Mouse (Mus musculus): ENCODE data around the gene Rprd2.
A peak's percentile ranks its signal among the peaks of the same experiment; 100 is the strongest.
"Not testable (repeated sequence)": the region's sequence is repeated elsewhere in the genome, so short reads cannot be mapped to it uniquely, and the experiment has no call there.

Gene Rprd2

GRCm38 (mm10) chr3:95818571-95819288 is at the start of gene Rprd2:
Gene Rprd2, minus strand, starts transcription at chr3:95818863.
- peak; percentile 81 for DNase-seq (ENCODE audit: low read depth, low spot score)

- no peak for DNase-seq (ENCODE audit: low read depth, low spot score)
These were observed 48.7 kb upstream of the Rprd2 start for GRCm38 (mm10) chr3:95867408-95867807.

- DNase-seq (ENCODE audit: low read depth, low spot score), result no peak
These were observed 47.4 kb upstream of the Rprd2 start for GRCm38 (mm10) chr3:95866071-95866470.

- no peak for DNase-seq (ENCODE audit: low read depth, low spot score)
These were observed 46.9 kb upstream of the Rprd2 start for GRCm38 (mm10) chr3:95865571-95865970.

- no peak for DNase-seq (ENCODE audit: low read depth, low spot score)
These were observed 46.4 kb upstream of the Rprd2 start for GRCm38 (mm10) chr3:95865050-95865449.

GRCm38 (mm10) chr3:95863578-95863977 is 44.9 kb upstream of the Rprd2 start:
- no peak for DNase-seq (ENCODE audit: low read depth, low spot score)

- peak; percentile 94 for DNase-seq (ENCODE audit: low read depth, low spot score)
These were observed 43.1 kb upstream of the Rprd2 start for GRCm38 (mm10) chr3:95861796-95862195.

- DNase-seq (ENCODE audit: low read depth, low spot score), result peak; percentile 45
These were observed 42.6 kb upstream of the Rprd2 start for GRCm38 (mm10) chr3:95861216-95861615.

- no peak for DNase-seq (ENCODE audit: low read depth, low spot score)
These were observed 41.7 kb upstream of the Rprd2 start for GRCm38 (mm10) chr3:95860323-95860722.

- DNase-seq (ENCODE audit: low read depth, low spot score), result not testable (repeated sequence)
These were observed 39.6 kb upstream of the Rprd2 start for GRCm38 (mm10) chr3:95858278-95858677.

GRCm38 (mm10) chr3:95857050-95857449 is 38.4 kb upstream of the Rprd2 start:
- DNase-seq (ENCODE audit: low read depth, low spot score), result not testable (repeated sequence)

- DNase-seq (ENCODE audit: low read depth, low spot score), result no peak
These were observed 37.5 kb upstream of the Rprd2 start for GRCm38 (mm10) chr3:95856115-95856514.

- DNase-seq (ENCODE audit: low read depth, low spot score), result peak; percentile 92
These were observed 36.9 kb upstream of the Rprd2 start, which contains the start of gene Prpf3 for GRCm38 (mm10) chr3:95855502-95856089. Gene Prpf3, minus strand, starts transcription at chr3:95855885.

- no peak for DNase-seq (ENCODE audit: low read depth, low spot score)
These were observed 32.7 kb upstream of the Rprd2 start for GRCm38 (mm10) chr3:95851317-95851716.

GRCm38 (mm10) chr3:95850611-95851010 is 31.9 kb upstream of the Rprd2 start:
- no peak for DNase-seq (ENCODE audit: low read depth, low spot score)

GRCm38 (mm10) chr3:95842503-95843214 is 24.0 kb upstream of the Rprd2 start:
- DNase-seq (ENCODE audit: low read depth, low spot score), result peak; percentile 50

- no peak for DNase-seq (ENCODE audit: low read depth, low spot score)
These were observed 20.6 kb upstream of the Rprd2 start for GRCm38 (mm10) chr3:95839250-95839649.

- no peak for DNase-seq (ENCODE audit: low read depth, low spot score)
These were observed 10.4 kb upstream of the Rprd2 start for GRCm38 (mm10) chr3:95829053-95829452.

- DNase-seq (ENCODE audit: low read depth, low spot score), result no peak
These were observed 7.6 kb upstream of the Rprd2 start for GRCm38 (mm10) chr3:95826275-95826674.

- DNase-seq (ENCODE audit: low read depth, low spot score), result peak; percentile 59
These were observed 1.7 kb upstream of the Rprd2 start for GRCm38 (mm10) chr3:95820046-95821010.

- peak; percentile 100 for DNase-seq (ENCODE audit: low read depth, low spot score)
These were observed 805 bp upstream of the Rprd2 start for GRCm38 (mm10) chr3:95819351-95819985.

Data from 3T3-L1 (cell line).